Mouse (Mus musculus) adrenal gland, postnatal 4 days (tissue): ENCODE results near the gene Dcaf8. TPM values are rescaled to one million over a fixed set of nuclear protein-coding genes. Genes with fewer than 3 reads are reported as not detected.

Source experiments
- DNase-seq, 2 experiments: peaks; one replicate each; pipeline ENCODE4 v3.0.0; 2021 to 2022; ENCODE audit warnings: low spot score in 2 of 2, mixed read lengths in 2 of 2
- total RNA-seq, 2 experiments: library from RNA; stranded (reverse); gene quantifications; 2 replicates each; pipeline ENCODE4 v1.2.3; 2021

The Dcaf8 gene
- total RNA-seq, 2 experiments from 2014 or later, result 177 to 181 TPM

DNA sequence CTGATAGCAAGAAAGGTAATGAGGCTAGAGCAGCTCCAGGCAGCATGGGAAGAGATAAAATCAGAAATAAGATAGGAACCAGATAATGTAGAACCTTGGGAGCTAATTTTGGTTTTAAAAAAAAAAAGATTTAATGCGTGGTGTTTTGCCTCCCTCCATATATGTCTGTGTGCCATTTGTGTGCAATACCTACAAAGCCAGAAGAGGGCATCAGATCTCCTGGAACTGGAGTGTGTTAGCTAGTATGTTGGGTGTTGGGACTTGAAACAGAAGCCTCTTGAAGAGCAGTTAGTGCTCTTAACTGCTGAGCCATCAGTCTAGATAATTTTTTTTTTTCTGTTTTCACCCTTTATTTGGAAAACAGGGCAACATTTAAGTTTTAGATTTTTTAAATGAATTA, 4.3 kb upstream of the Dcaf8 start:
- no peak for DNase-seq

GRCm38 (mm10) chr1:172148279-172148954, 533 bp downstream of the Dcaf8 start:
- DNase-seq, result no peak

GRCm38 (mm10) chr1:172148955-172149815, 1.3 kb downstream of the Dcaf8 start:
- no peak for DNase-seq

DNA sequence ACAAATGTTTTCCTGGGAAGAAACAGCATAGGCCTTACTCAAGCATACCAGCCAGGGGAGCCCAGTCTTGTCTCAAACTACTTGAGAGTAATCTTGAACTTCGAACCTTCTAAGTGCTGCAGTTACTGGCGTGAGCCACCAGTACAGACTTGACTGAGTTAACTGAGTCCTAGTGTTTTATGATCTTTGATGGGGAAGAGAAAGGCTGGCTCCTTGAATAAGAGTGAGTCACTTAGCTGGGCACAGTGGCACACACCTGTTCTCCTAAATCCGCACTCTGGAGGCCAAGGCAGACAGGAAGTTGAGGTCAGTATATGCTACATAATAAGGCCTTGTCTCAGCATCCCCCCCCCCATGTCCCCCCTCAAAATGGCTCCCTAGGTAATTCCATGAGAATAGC, 6.7 kb downstream of the Dcaf8 start:
- no peak for DNase-seq

GRCm38 (mm10) chr1:172155518-172155917, 7.6 kb downstream of the Dcaf8 start:
- DNase-seq, result no peak

DNA sequence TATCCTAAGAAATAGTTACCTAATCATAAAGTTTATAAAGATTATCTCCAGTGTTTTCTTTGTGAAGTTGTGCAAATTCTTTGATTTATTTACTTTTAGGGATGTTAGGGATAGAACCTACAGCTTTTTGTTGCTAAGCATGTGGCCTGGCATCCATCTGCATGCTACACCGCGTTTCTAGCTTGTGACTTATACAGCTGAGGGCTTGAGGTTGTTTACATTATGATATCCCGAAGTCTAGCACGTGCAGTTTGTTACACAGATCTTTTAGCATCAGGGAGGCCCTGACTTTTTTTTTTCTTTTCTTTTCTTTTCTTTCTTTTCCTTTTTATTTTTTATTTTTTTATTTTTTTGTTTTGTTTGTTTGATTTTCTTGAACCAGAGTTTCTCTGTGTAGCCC, 12.1 kb downstream of the Dcaf8 start:
- no peak for DNase-seq

- DNase-seq, result no peak
Observed at GRCm38 (mm10) chr1:172160508-172160907, 12.6 kb downstream of the Dcaf8 start.

- DNase-seq, result no peak
Observed at GRCm38 (mm10) chr1:172162009-172162408, 14.1 kb downstream of the Dcaf8 start.

GRCm38 (mm10) chr1:172162959-172163358, 15.1 kb downstream of the Dcaf8 start:
- no peak for DNase-seq

DNA sequence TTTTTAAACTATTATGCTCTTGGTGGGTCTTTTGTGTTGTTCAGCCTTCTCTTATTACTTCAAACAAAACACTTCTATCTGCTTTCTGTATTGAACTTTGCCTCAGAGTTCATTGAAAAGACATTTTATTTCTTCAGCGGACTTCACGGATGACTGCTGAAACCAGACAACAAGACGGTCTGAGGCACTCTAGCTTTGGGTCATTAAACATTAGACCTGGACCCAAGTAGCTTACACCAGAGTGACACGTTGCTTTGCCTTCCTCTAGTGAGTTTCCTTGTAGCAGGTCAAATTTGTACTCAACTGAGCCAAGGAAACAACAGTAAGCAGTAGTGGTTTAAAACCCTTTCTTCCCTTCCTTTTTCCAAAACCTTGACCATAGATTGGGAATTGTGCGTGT, 20.0 kb downstream of the Dcaf8 start:
- no peak for DNase-seq

- DNase-seq, result no peak
Observed at GRCm38 (mm10) chr1:172169809-172170208, 21.9 kb downstream of the Dcaf8 start.

GRCm38 (mm10) chr1:172172381-172172780, 24.5 kb downstream of the Dcaf8 start:
- no peak for DNase-seq

GRCm38 (mm10) chr1:172173181-172173580, 25.3 kb downstream of the Dcaf8 start:
- DNase-seq, result no peak

- no peak for DNase-seq
Observed at GRCm38 (mm10) chr1:172177791-172178190, 29.9 kb downstream of the Dcaf8 start.

DNA sequence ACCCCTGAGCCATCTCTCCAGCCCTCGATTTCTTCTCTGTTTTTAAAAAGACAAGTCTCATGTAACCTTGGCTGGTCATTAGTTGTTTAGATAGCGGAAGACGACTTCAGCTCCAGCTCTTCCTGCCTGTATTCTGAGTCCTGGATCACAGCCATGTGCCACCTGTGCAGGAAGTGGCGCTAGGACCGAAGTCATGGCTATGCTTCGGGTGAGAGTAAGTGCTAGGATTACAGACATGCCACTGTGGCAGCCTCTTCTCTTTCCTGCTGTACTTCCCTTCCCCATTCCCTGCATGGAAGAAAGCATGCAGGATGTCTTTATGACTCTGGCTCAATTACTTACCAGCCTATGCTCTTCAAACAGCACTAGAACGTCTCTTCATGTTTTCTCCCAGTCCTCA, 31.2 kb downstream of the Dcaf8 start:
- DNase-seq, result no peak

GRCm38 (mm10) chr1:172180881-172181280, 33.0 kb downstream of the Dcaf8 start:
- no peak for DNase-seq

DNA sequence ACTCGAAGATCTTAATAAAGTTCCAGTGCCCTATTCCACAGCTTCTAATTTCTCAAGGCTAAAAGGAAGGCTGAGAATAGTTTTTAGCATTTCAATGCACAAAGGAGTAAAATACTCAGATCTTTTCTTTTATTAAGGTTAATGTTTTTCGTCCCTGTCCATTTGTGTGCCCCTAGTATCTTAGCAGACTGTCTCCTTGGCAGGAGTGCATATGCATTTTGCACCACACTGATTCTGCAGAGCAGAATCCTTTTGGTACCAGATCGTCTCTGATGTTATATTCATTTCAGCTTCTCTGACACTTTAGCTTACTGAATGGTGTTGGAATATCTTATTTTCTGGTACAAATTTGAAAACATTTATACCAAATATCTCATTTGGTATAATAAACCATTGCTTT, 33.9 kb downstream of the Dcaf8 start:
- DNase-seq, result no peak

DNA sequence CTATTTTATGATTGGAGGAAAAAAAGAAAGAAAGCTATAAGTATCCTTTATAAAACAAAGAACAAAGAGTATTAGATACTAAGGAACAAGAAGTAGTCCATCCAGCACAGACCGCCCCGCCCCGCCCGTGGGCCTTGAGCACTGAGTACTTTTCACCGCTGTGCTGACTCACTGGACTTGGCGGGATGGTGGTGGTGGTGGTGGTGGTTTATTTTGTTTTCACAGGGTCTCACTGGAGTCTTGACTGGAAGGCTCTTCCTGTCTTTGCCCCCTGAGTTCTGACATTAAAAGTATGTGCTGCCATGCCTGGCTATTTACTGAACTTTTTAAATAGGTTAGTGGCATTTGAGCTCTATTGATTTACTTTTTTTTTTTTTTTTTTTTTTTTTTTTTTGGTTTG, 35.2 kb downstream of the Dcaf8 start:
- no peak for DNase-seq

DNA sequence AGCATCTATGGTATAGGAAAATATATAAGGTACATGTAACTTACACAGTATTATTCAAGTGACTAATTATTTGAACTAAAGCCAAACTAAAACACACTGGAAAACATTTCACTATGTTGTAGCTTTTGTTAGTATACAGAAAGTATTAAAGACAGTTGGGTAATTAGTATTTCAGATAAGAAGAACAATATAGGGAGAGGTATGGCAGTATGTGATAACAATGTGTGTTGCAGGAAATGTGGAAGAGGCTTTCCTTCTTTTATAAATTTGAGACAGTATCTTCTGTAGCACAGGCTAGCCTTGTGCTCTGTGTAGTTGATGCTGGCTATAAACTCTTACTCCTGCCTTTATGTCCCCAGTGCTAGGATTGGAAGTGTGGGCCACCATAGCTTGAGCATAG, 36.0 kb downstream of the Dcaf8 start:
- DNase-seq, result no peak

DNA sequence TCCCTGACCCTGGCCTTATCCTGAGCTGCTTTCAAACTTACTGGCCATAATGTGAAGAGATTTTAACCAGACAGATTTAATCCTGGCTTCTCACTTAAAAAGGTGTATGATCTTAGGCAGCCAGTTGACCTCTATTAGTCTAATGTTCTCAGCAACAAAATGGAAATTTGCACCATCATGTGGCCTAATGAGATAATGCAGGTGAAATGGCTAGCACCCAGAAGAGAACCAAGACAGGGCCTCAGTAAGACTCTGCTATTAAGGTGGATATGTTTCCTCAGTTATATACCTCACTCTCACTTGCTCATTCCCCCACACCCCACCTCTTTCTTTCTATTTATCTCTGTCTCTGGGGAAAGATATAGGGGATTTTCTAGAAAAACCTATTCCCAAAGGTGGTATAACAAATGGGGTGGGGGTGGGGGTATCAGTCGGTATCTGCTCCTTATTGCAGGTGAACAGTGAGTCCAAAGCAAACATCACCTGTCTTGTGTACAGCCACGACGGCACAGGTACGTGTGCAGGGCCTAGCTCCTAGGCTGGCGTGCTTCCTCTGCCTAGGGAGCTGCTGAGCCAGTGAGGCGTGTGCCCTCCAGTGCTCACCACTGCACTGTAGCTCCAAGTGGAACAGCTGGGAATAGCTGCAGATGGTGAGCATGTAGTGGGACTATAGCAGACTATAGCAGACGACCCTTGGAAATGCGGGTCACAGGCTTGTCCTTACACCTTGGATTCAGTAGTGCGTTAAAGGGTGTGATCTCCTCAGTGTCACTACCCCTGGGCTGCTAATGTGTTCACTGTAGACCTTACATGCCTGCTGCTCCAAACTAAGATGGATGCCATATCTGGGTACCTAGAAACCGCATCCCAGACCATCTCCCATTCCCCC, 38.8 kb downstream of the Dcaf8 start:
- no peak for DNase-seq

DNA sequence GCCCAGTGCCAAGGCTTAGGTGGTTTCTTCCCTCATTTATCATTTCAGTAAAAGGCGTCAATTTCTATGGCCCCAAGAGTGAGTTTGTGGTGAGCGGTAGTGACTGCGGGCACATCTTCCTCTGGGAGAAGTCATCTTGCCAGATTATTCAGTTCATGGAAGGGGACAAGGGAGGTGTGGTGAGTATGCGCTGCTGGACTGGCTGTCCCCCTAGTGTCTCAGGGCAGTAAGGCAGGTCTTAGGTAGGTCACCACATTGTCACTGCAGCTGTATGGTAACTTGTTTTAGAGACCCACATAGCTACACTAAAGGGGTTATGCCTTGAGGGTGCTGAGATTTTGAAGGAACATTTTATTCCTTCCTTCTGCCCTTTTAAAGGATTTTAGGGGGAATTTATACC, 41.0 kb downstream of the Dcaf8 start:
- DNase-seq, result no peak

DNA sequence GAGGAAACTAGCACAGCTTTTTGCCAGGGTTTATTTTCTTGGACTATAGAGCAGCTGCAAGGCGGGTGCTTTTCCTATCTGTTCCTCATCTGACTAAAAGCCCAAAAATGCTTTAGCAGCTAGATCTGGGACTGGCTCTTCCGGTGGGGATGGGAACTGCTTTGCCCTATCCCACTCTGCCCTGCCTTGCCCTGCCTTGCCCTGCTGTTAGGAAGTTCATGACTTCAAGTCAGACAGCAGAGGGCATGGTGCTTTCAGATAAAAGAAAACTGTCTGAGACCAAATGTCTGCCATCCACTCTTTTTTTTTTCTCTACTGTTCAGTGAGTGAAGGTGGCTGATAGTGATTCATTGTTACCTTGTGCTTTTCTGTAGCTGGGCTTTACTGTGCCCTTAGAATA, 43.7 kb downstream of the Dcaf8 start:
- DNase-seq, result no peak
